Mouse (Mus musculus) bone marrow, adult 2 months (tissue): ENCODE measurements around the gene Grm1. TPM values are rescaled to one million over a fixed set of nuclear protein-coding genes. Genes with fewer than 3 reads are reported as not detected.

Experiments used
- H3K27ac ChIP-seq: fragments of 200-500 bp; 2 replicates; pipeline ENCODE4 v1.5.1; 2012; ENCODE audit warnings: low read depth, mild to moderate bottlenecking, control low read depth, inconsistent platforms, low read length; ENCODE audit not compliant: control insufficient read depth, poor library complexity, insufficient read depth
- H3K4me1 ChIP-seq: fragments of 200-500 bp; 2 replicates; pipeline ENCODE4 v1.6.1; 2011; ENCODE audit warnings: low read length; ENCODE audit not compliant: control insufficient read depth, insufficient read depth
- H3K4me3 ChIP-seq: fragments of 200-500 bp; replicated peaks from 2 replicates; pipeline ENCODE3; 2011; ENCODE audit warnings: mild to moderate bottlenecking, low read depth, low read length, control low read depth; ENCODE audit not compliant: control insufficient read depth
- CTCF ChIP-seq: fragments of 200-500 bp; IDR thresholded peaks from 2 replicates; pipeline ENCODE4 v1.5.1; 2011; ENCODE audit warnings: low read length, control low read depth; ENCODE audit not compliant: control insufficient read depth, insufficient read depth
- POLR2A ChIP-seq: fragments of 200-500 bp; IDR thresholded peaks from 2 replicates; pipeline ENCODE4 v1.6.1; 2011; ENCODE audit warnings: low read depth, mild to moderate bottlenecking, control low read depth, low read length, borderline replicate concordance; ENCODE audit not compliant: control insufficient read depth
- WGBS: fragments of 180-500 bp; shearing (Covaris S2); methylation state at CpG from one replicate; pipeline ENCODE4 v1.1.7; 2018; 5-methylcytosine and 5-hydroxymethylcytosine counted together
- polyA plus RNA-seq: library from polyadenylated mRNA; stranded (reverse); fragments of >200 nt; gene quantifications from 2 replicates; pipeline ENCODE4 v1.2.4, GENCODE M21; 2011; ENCODE audit warnings: low replicate concordance; ENCODE audit not compliant: missing spikeins, insufficient read depth, insufficient read length

Gene Grm1
- polyA plus RNA-seq, 1 experiment: not detected

- no peak overlapping the region for H3K4me3 ChIP-seq
- TF ChIP-seq POLR2A: no peak
- TF ChIP-seq CTCF: no peak
- no peaks in the 10 kb centered on the region for H3K4me1 ChIP-seq
- H3K27ac ChIP-seq: no peak overlapping the region
These were observed 246.8 kb downstream of the Grm1 start for GRCm38 (mm10) chr10:10835406-10835805.

GRCm38 (mm10) chr10:10834828-10835227 is 247.3 kb downstream of the Grm1 start:
- H3K4me1 ChIP-seq: no peaks in the 10 kb centered on the region
- TF ChIP-seq POLR2A (no peak), CTCF (no peak)
- H3K27ac ChIP-seq: no peak overlapping the region
- WGBS: 63% methylated on average over 3 of the region's 3 CpGs
- H3K4me3 ChIP-seq: no peak overlapping the region

- TF ChIP-seq POLR2A (no peak), CTCF (no peak)
- 78% methylated on average over 1 of the region's 1 CpGs for WGBS
- Histone ChIP-seq H3K27ac (no peak overlapping the region), H3K4me3 (no peak overlapping the region), H3K4me1 (no peaks in the 10 kb centered on the region)
These were observed 251.0 kb downstream of the Grm1 start for GRCm38 (mm10) chr10:10831141-10831540.

GRCm38 (mm10) chr10:10827308-10827707 is 254.8 kb downstream of the Grm1 start:
- 74% methylated on average over 1 of the region's 1 CpGs for WGBS
- TF ChIP-seq POLR2A: no peak
- no peak overlapping the region for H3K4me3 ChIP-seq

GRCm38 (mm10) chr10:10818061-10818460 is 264.1 kb downstream of the Grm1 start:
- no peak for TF ChIP-seq POLR2A
- TF ChIP-seq CTCF: no peak
- WGBS: 90% methylated on average over 2 of the region's 2 CpGs
- Histone ChIP-seq H3K4me1 (no peaks in the 10 kb centered on the region), H3K4me3 (no peak overlapping the region), H3K27ac (no peak overlapping the region)

More at GRCm38 (mm10) chr10:10827308-10827707, 254.8 kb downstream of the Grm1 start:
- H3K4me1 ChIP-seq: no peaks in the 10 kb centered on the region
- no peak overlapping the region for H3K27ac ChIP-seq

GRCm38 (mm10) chr10:10814631-10815216 is 267.4 kb downstream of the Grm1 start:
- no peak overlapping the region for H3K27ac ChIP-seq
- no peak overlapping the region for H3K4me3 ChIP-seq
- TF ChIP-seq CTCF: no peak
- no peak for TF ChIP-seq POLR2A
- no peaks in the 10 kb centered on the region for H3K4me1 ChIP-seq
- WGBS: 56% methylated on average over 2 of the region's 2 CpGs

- no peak overlapping the region for H3K4me3 ChIP-seq
- 56% methylated on average over 5 of the region's 5 CpGs for WGBS
- no peaks in the 10 kb centered on the region for H3K4me1 ChIP-seq
- no peak for TF ChIP-seq CTCF
- no peak for TF ChIP-seq POLR2A
- no peak overlapping the region for H3K27ac ChIP-seq
These were observed 269.1 kb downstream of the Grm1 start for GRCm38 (mm10) chr10:10812750-10813711.

GRCm38 (mm10) chr10:10809777-10810176 is 272.4 kb downstream of the Grm1 start:
- TF ChIP-seq CTCF (no peak), POLR2A (no peak)
- Histone ChIP-seq H3K4me3 (no peak overlapping the region), H3K27ac (no peak overlapping the region), H3K4me1 (no peaks in the 10 kb centered on the region)
- whole genome bisulfite sequencing: 94% methylated on average over 3 of the region's 3 CpGs

- WGBS: 74% methylated on average over 1 of the region's 1 CpGs
- Histone ChIP-seq H3K27ac (no peak overlapping the region), H3K4me1 (no peaks in the 10 kb centered on the region), H3K4me3 (no peak overlapping the region)
- TF ChIP-seq POLR2A (no peak), CTCF (no peak)
These were observed 286.8 kb downstream of the Grm1 start for GRCm38 (mm10) chr10:10795321-10795720.
